Mouse (Mus musculus): ENCODE measurements around the gene Msn.

DNA sequence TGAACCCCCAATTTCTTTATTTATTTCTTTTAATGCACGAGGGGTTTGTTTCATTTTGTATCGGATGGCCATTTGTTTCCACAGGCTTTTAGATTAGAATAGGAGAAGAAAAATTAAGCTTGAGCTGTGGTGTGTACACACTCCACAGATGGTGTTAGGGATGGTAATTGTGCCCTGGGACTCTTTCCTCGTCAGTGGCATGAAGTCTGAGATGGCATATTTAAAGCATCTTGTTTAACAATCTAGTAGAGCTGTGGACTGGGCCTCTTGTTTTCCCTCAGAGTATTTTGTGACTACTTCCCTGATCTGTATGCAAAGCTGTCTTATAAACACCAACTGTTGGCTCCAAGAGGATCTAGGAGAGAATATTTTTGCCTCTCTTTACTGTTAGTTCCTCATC is 57.5 kb downstream of the Msn start:
- TF ChIP-seq CTCF (IDR thresholded peaks at IDR 0.05; ENCODE audit: extremely low read depth, insufficient read depth, insufficient read length, insufficient replicate concordance), result no peak
- no peak for TF ChIP-seq POLR2A (IDR thresholded peaks at IDR 0.05; ENCODE audit: low read depth, low read length)

All from spleen, adult 2 months (tissue).